Mouse (Mus musculus) monocyte, adult 2 months (primary cell): ENCODE measurements around the gene Aunip.

ENCODE experiments used
- DNase-seq, 2 experiments: peaks; one replicate each; pipeline ENCODE4 v3.0.0; 2022; ENCODE audit warnings: low spot score in 2 of 2, low read depth in 1 of 2

Gene Aunip

DNA sequence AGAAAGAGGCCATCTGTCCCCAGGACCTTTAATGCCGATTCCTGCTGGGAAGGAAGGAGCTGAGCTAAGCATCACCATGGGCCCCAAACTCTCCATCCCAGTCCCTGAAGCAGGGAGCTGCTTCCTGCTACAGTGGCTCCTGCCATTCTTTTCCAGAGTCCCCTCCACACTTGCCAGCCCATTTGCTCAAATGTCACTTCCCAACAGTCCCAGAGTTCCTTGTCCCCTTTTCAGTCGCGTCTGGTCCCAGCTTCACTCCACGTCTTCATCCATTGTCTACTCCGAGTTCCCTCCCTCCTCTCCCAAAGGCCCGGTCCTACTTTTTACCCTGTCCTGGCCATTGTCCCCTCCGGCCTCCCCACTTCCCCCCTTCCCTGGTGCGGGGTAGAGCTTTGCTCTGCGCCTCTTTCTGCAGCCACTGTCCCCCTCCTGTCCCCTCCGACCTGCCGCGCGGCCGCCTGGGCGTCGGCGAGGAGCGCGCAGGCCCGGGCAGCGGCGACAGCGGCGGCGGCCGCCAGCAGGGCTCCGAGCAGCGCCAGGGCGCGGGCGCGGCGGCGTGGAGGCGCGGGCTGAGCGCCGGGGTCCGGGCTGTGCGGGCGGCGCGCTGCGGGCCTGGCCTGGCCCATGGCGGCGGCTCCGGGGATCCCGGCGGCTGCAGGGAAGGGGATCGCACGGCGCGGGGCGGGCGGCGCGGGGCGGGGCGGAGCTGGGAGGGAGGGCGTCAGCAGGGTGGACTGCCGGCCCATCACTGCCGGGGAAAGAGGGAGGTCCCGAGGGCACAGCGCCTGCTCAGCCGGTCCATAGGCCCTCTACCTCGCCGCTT lies 40.9 kb downstream of the Aunip start, which contains the start of gene Selenon:
TSS of gene Selenon (minus strand) at position 673 of the 823 bp plus-strand sequence.
- no peak for DNase-seq

DNA sequence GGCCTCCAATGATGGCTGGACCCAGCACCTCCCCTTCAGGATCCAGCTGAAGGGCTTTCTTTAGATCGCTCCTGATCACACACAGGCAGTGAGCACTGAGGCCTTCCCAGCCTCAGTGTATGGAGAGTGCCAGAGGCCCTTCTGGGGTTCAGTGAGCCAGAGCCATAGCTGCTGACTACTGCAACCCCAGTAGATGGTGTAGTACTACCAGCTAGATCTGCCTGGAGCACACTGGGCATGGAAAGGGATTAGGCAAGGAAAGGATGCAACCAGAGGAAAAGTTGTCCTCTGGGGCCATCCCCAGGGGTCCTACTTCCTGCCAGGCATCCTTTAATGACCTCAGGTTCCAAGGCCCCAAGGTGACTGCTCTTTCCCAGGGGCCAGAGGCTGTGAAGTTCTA lies 42.8 kb downstream of the Aunip start:
- DNase-seq, result no peak

DNA sequence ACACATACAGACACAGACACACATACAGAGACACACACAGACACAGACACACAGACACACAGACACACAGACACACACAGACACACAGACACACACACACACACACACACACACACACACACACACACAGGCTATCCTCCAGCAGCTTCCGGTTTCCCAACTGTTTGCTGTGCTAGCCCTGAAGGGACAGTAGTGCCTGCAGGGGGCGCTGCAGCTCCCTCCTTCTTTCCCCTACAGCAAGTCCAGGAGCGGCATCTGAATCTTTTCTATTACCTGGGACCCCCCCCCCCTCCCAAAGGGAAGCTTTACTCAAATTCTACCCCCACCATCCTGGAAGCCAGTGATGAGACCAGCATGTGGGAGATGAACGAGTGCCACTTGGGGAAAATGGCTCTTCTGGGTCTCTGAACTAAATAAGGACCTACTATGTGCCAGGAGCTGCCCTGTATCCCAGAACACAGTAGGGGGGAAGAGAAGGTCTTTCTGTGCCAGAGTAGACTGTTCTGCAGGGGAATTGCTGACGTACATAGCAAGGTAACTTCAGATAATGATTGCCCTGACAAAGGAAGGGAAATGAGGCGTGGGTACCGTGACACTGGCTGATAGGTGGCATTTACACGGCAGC lies 45.3 kb downstream of the Aunip start:
- DNase-seq, result no peak

DNA sequence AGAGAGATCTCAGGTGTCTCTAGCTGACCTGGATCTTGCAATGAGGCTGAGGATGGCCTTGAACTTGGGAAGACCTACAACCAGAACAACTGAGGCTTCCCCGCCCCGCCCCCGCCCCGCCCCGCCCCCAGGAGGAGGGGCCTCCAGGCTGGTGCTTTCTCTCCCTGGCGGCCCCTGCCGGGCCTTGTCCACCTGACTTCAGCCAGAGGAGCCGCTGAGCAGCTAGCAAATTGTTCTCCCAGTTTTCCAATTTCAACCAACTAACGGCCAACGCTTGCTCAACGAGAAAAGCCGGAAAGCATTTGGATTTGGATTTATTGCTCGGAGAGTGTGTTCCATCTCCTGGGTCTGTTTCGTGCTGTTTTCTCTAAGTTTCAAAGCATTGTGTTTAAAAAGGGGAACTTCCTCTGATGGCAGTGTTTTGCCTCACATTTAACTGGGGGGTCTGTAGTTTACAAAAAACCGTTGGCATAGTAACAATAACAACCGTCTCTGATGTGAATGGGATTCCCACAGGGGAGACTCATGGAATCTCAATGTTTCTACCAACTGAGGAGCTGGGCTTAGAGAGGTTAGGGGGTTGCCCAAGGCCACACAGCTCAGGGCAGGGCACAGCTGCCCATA lies 46.9 kb downstream of the Aunip start:
- DNase-seq, result peak; percentile 17 to 33

DNA sequence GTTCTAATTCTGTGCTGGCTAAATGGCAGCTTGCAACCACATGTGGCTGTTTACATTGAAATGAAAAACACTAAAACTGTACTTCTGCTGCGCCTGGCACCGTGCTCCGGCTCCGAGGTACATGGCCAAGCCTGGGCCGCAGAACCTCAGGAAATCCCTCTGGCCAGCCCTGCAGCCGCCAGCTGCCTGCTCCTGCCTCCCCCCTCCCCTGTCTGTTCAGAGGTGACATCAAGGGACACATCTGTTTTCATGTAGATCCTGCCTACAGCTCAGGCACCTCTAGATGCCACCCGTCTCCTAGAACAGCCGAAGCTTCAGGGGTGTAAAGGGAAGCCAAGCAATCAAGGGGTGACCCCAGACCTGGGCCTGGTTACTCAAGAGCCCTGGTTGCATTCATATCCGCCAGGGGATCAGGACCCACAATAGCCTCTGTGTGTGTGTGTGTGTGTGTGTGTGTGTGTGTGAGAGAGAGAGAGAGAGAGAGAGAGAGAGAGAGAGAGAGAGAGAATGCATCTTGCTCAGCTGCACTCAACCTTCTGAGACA lies 47.8 kb downstream of the Aunip start:
- DNase-seq, result no peak

DNA sequence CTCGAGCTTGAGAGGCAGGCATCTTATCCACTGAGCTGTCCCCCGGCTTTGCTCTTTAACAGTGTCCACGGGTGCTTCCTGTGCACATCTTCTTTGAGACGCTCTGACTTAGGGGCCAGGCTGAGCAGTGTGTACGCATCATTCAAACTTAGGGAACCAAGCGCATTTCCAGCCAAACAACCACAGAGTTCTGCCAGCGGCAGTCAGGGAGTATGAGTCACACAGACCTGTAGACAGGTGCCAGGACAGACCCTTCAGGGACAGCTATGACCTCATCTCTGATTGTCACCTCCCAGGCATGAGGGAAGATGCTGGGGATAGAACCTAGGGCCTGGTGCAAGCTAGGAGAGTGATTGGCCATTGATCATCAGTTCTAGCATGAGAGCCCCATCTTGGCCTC lies 48.4 kb downstream of the Aunip start:
- DNase-seq, result no peak

DNA sequence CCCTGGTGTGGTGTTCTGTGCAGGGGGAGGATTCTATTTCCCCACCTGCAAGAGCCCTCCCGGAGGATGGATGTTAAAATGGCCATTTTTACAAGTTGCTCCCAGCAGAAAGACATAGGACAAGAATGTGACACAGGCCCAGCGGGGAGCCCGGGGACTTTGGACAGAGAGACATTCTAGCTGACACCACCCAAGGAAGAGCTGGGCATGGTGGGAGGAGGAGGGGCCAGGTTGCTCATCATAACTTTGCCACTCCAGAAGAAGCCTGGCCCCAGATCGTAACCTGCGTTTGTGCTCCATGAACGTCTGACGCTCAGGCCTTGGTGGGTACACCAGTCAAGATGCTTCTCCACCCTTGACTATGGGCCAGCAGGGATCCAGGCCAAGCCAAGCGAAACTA lies 49.9 kb downstream of the Aunip start:
- no peak for DNase-seq

DNA sequence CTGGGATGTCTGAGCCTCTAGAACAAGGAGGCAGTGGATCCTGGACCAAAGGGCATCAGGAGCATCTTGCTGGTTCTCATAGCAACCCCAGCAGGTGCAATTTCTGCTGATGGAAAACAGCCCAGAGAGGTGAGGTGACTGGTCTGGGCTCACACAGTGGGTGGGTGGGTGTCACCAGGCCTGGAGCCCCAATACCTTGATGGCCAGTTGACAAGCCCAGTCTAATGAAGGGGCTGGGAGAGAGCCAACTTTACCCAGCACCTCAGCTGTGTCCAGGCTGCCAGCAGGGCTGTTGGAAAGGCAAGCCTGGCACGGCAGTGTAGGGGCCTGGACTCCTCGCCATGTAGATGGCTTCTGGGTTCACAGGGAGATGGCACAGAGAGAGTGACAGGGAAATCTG lies 51.2 kb downstream of the Aunip start:
- no peak for DNase-seq

DNA sequence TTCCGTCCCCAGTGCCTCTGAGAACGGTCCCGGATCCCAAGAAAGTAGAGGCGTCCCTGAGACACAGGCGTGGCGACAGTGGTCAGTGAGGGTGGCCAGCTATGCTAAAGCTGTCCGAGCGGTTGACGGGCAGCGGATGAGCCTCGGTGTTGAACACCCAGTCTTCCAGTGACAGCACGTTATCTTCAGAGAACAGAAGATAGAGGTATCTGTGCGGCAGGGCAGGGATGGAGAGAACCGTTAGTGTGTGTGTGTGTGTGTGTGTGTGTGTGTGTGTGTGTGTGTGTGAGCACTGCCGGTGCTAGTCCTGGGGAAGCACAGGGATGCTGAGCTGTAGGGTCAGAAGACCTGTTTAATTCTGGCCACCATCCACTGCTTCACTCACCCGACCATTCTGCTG lies 52.8 kb downstream of the Aunip start:
- no peak for DNase-seq

DNA sequence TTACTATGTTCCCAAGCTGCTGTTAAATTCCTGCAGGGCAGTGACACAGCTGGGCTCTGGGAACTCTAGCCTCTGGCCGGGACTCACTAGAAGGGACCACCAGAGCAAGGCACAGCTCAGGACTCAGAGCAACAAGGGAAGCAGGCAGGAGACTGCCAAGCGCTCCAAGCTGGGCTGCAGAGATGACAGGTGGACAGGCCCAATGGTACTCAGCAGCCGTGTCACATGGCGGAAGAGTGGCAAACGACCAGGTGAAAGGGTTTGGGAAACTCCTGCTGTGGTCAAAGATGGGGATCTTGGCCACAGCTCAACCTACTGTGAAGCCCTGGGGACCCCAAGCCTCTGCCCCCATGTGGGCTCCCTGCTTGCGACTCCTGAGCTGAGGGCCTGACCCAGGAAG lies 53.3 kb downstream of the Aunip start:
- DNase-seq, result no peak

DNA sequence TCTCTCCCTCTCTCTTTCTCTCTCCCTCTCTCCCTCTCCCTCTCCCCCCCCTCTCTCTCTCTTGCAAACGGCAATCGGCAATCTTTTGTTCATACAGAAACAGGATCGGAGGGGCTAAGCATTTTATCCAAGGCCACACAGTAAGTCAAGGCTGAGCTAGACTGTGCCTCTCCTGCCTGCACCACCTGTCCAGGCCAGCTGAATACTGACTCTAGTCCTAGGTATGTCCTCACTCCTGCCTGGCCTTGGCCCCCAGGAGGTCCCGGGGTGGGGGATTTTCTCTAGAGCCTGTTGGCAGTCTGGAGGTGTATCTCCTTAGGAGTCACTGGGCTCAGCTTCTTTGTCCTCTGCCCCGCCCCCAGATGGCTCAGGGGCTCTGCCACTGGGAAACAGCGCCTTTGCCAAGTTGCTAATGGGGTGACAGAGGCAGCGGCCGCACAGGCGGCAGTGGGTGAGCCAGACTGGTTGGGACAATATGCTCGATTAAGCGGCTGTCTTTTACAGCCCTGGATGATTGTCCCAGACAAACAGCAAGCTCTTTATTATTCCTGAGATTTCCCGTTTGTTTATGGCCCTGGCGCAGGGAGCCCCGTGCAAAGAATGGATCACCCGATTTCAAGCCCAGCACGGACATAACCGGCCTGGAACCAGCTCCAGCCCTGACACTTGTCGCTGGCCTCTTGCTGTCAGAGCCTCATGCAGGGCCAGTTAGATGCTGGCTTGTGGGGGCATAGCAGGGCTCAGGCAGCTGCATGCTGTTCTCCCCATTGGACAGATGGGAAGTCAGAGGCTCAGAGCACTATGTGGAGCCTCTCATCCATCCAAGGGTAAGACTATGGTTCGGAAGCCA lies 56.8 kb downstream of the Aunip start:
- no peak for DNase-seq

DNA sequence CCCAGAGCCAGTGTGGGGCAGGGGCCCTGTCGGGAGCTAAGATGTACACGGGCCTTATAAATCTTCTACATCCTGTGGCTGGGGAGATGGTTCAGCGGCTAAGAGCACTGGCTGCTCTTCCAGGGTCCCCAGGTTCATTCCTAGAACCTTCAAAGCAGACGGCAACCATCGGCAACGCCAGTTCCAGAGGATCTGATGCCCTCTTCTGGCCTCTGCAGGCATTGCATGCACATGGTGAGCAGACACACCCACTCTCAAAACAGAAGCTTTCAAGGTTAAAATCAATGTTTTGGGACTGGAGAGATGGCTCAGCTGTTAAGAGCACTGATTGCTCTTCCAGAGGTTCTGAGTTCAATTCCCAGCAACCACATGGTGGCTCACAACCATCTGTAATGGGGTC lies 58.4 kb downstream of the Aunip start:
- DNase-seq, result no peak

DNA sequence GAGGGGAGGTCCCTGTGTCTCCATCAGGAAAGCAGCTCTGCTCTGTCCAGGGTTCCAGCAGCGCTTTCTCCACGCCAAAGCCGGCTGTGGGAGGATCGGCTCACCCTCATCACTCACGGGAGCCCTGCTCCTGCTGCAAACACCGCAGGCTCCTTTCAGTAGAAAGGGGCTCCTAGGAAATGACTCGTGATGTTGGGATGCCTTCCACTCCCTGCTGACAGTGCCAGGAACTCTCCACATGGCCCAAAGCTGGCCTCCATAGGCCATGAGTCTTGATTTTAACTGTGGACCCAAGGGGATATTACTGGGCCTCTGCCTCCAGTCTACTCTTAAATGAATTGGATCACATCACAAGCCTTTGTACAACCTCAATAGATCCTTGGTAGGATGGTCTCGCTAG lies 59.0 kb downstream of the Aunip start:
- no peak for DNase-seq

DNA sequence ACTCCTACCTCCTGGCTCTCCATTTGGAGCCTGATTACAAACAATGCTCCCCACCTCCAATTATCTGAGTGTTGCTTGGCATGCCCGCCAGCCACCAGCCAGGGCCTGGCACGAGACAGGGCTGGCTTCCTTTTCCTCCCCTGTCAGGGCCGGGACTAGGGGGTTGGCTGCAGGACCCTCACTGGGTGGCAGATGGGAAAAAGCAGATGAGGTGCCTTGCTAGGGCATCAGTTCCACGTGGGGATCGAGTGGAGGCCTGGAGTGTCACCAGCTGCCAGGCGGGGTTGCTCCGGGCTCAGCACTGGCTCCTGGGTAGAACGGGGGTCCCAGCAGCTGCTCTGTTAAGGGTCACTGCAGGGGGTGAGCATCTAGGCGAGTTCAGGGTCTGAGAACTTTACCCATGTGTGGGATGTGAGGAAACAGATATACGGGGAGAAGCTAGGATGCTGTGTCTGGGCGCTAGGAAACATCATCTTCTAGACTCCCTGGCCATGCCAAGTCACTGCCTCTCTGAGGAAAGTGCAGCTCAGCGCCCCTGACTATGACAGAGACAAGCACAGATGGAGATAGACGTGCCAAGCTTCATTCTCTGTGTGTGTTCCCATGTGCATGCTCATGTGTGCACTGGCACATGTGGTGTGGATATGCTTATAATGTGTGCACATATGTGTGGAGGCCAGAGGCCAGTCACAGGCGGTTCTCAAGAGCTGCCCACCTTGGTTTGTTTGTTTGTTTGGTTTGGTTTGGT lies 60.1 kb downstream of the Aunip start:
- DNase-seq, result no peak

DNA sequence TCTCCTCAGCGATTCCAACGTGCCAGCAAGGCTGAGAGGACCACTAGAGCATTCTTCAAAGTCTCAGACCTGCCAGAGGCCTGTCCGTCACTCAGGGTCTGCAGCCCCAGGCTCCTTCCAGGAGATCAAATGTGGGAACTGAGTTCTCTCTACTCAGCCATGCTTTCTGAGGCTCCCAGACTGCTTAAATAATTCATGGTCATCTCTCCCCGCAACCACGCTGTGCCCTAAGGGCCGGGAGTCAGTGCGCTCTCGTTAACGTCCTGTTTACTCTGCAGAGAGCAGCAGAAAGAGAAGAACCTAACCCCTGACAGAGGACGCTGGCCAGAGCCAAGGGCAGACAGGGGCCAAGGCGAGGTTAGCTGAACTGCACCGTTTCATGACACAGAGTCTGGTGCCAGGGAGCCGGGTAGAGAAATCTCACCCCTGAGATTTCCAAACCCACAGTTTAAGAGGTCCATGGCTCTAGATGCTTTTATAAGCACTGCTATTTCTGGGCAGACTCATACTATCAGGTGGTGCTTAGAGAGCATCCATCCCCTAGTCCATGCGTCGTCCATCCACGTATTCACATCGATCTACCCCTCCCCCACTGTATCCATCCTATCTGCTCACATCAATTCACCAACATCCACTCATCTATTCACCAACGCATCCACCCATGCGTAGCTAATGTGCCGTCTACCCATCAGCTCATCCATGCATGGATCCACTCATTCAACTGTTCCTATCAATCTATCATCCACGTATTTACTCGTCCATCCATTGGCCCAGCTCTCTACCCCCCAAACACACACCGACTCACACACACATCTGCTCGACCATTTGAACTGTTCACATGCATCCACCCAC lies 61.9 kb downstream of the Aunip start:
- no peak for DNase-seq
